Mouse (Mus musculus) stomach, postnatal 0 days (tissue): ENCODE results near the gene Madd.

ENCODE experiments used
- CTCF ChIP-seq: IDR thresholded peaks from 2 replicates; pipeline ENCODE4 v1.5.1; 2016; ENCODE audit warnings: antibody characterized with exemption, low read depth, mild to moderate bottlenecking, moderate library complexity
- EP300 ChIP-seq: optimal IDR thresholded peaks from 2 replicates; pipeline ENCODE3; 2016; ENCODE audit warnings: antibody characterized with exemption

DNA sequence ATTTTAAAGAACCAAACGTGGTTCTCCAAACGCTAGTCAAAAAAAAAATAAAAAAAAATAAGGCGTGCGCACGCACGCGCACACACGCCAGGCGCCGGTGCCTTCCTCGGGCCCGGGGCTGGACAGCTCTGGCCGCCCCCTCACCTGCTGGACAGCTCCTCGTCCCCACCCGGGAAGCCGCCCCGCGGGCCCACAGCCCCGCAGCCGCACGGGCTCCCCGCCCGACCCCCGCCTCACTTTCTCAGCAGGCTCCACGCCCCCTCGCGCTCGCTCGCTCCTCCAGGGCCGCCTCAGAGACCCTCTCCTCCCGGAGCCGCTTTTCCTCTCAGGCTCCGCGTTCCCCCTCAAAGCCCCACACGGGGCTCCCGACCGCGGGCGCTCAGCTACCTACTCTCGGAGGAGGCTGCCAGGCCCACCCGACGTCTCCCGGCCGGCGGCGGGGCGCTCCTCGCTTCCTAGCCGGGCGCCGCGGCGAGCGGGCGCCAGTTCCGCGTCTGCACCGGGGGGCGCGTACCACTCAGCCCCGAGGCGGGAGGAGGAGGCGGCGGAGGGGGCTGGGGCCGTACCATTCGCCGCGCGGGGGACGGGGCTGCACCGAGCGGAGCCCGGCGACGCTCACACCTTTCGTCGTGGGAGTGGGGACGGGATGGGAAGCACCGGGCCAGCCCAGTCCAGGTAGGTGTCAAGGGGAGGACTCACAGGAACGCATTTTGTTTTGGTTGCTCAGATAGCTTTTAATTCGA, 1.1 kb downstream of the Madd start:
- TF ChIP-seq CTCF: no peak
- no peak for TF ChIP-seq EP300
